Mouse (Mus musculus) heart, embryonic 13.5 days (tissue): ENCODE results near the gene Akap7. TPM values are rescaled to one million over a fixed set of nuclear protein-coding genes. Genes with fewer than 3 reads are reported as not detected.

ENCODE experiments used
- ATAC-seq: fragments of 200-750 bp; cut with Nextera tagmentation; 2 replicates; pipeline ENCODE4 v1.8.0; 2017; ENCODE audit warnings: moderate TSS enrichment; ENCODE audit not compliant: insufficient number of reproducible peaks, low FRiP score, low TSS enrichment; ENCODE audit errors: extremely low read depth
- H3K27ac ChIP-seq: fragments of 300-500 bp; sonication (generic); replicated peaks from 2 replicates; pipeline ENCODE4 v1.5.1; 2015; ENCODE audit warnings: moderate library complexity, mild to moderate bottlenecking, inconsistent platforms
- H3K27me3 ChIP-seq: fragments of 300-500 bp; sonication (generic); replicated peaks from 2 replicates; pipeline ENCODE4 v1.6.1; 2015; ENCODE audit warnings: mild to moderate bottlenecking, inconsistent platforms
- H3K36me3 ChIP-seq: fragments of 300-500 bp; sonication (generic); 2 replicates; pipeline ENCODE4 v1.6.1; 2015; ENCODE audit warnings: mild to moderate bottlenecking, inconsistent platforms
- H3K4me1 ChIP-seq: fragments of 300-500 bp; sonication (generic); 2 replicates; pipeline ENCODE4 v1.6.1; 2015; ENCODE audit warnings: inconsistent platforms
- H3K4me2 ChIP-seq: fragments of 300-500 bp; sonication (generic); 2 replicates; pipeline ENCODE4 v1.6.1; 2015; ENCODE audit warnings: inconsistent platforms, mild to moderate bottlenecking, moderate library complexity
- H3K4me3 ChIP-seq: fragments of 300-500 bp; sonication (generic); 2 replicates; pipeline ENCODE4 v1.5.1; 2015; ENCODE audit warnings: moderate library complexity, mild to moderate bottlenecking, inconsistent platforms
- H3K9ac ChIP-seq: fragments of 300-500 bp; sonication (generic); 2 replicates; pipeline ENCODE4 v1.6.1; 2015; ENCODE audit warnings: inconsistent platforms, mild to moderate bottlenecking, moderate library complexity
- H3K9me3 ChIP-seq: fragments of 300-500 bp; sonication (generic); 2 replicates; pipeline ENCODE4 v1.6.1; 2016; ENCODE audit warnings: inconsistent platforms
- WGBS: fragments of 180-500 bp; shearing (Covaris S2); methylation state at CpG from one replicate; pipeline ENCODE4 v1.1.7; 2015; ENCODE audit warnings: mixed read lengths; 5-methylcytosine and 5-hydroxymethylcytosine counted together
- polyA plus RNA-seq: library from polyadenylated mRNA; unstranded; fragments of >200 nt; fragmentation: Nextera tagmentation; extraction: Ambion mirVana; gene quantifications from 2 replicates; pipeline ENCODE4 v1.2.1, GENCODE M21; 2015

Gene Akap7
- polyA plus RNA-seq: 23.6 and 26.2 TPM in 2 replicates

DNA sequence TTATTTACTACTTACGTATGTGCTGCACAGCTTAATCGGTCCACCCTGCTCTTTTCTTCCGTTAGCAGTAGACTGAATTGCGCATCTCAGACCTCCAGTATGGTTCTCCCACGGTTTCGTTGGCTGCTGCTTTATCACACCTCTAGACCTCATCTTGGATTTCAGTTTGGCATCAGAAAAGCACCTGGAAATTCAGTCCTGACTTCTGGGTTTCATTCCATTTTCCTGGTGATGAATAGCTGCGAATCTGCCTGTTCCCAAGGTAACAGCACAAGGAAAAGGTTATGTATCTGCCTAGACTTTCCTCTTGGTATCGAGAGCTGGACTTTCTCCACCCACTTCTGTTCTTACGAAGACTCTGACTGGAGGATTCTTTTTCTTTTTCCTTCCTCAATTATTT is at the start of gene Akap7:
Gene Akap7, minus strand, starts transcription at position 101 of the 400 bp plus-strand sequence.
- Histone ChIP-seq H3K4me3 (no peak within 1 kb of the TSS), H3K9me3 (no peaks in the 10 kb centered on the region), H3K27me3 (no peaks in the 10 kb centered on the region), H3K4me1 (peaks cover 8% of the 10 kb centered on the region), H3K27ac (no peak within 1 kb of the TSS), H3K9ac (no peak within 1 kb of the TSS), H3K4me2 (no peak within 1 kb of the TSS), H3K36me3 (no peaks in the 10 kb centered on the region)
- ATAC-seq: no peak
- 84% methylated on average over 9 of the region's 9 CpGs for WGBS

DNA sequence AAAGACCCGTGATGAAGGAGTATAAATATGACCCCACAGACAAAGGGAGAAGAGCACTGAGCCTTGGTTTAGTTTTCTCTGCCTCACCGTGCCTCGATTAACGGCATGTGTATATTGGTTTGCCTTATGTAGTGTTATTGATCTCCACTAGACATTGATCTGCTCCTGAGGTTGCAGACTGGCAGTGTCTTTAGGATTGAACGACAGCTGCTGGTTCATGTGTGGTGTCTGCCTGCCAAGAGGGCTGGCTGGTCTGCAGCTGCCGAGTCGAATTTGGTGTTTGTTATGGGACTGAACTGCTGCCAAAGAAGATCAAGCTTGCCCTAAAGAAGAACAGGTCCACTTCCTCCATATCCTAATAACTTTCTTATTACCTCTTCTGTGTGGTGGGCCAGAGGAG is 46.7 kb upstream of the Akap7 start:
- no peak for ATAC-seq
- Histone ChIP-seq H3K27me3 (no peaks in the 10 kb centered on the region), H3K9me3 (no peaks in the 10 kb centered on the region), H3K4me2 (no peak overlapping the region), H3K4me3 (no peak overlapping the region), H3K4me1 (peaks cover 6% of the 10 kb centered on the region; the same call in 1 of the 2 replicates), H3K36me3 (no peaks in the 10 kb centered on the region), H3K9ac (no peak overlapping the region), H3K27ac (no peak overlapping the region)
- WGBS: 91% methylated on average over 7 of the region's 7 CpGs

- ATAC-seq: no peak
- WGBS: 90% methylated on average over 3 of the region's 3 CpGs
- Histone ChIP-seq H3K36me3 (no peaks in the 10 kb centered on the region), H3K4me3 (no peak overlapping the region), H3K4me2 (no peak overlapping the region), H3K9ac (no peak overlapping the region), H3K27ac (no peak overlapping the region), H3K4me1 (peaks cover 3% of the 10 kb centered on the region; the same call in 1 of the 2 replicates), H3K27me3 (no peaks in the 10 kb centered on the region), H3K9me3 (no peaks in the 10 kb centered on the region)
Measured at GRCm38 (mm10) chr10:25353941-25354340, 46.3 kb upstream of the Akap7 start.

GRCm38 (mm10) chr10:25342801-25343200 is 35.1 kb upstream of the Akap7 start:
- H3K9me3 ChIP-seq: peaks cover 3% of the 10 kb centered on the region; the same call in 1 of the 2 replicates
- H3K9ac ChIP-seq: no peak overlapping the region
- no peak for ATAC-seq
- H3K27me3 ChIP-seq: no peaks in the 10 kb centered on the region
- no peak overlapping the region for H3K4me3 ChIP-seq
- H3K36me3 ChIP-seq: no peaks in the 10 kb centered on the region
- H3K27ac ChIP-seq: no peak overlapping the region
- no peaks in the 10 kb centered on the region for H3K4me1 ChIP-seq
- no peak overlapping the region for H3K4me2 ChIP-seq

- Histone ChIP-seq H3K36me3 (no peaks in the 10 kb centered on the region), H3K27ac (no peak overlapping the region), H3K4me3 (no peak overlapping the region), H3K27me3 (no peaks in the 10 kb centered on the region), H3K9me3 (peaks cover 3% of the 10 kb centered on the region; the same call in 1 of the 2 replicates), H3K9ac (no peak overlapping the region), H3K4me2 (no peak overlapping the region), H3K4me1 (no peaks in the 10 kb centered on the region)
- ATAC-seq: no peak
- WGBS: 86% methylated on average over 5 of the region's 5 CpGs
Measured at GRCm38 (mm10) chr10:25340675-25341074, 33.0 kb upstream of the Akap7 start.

DNA sequence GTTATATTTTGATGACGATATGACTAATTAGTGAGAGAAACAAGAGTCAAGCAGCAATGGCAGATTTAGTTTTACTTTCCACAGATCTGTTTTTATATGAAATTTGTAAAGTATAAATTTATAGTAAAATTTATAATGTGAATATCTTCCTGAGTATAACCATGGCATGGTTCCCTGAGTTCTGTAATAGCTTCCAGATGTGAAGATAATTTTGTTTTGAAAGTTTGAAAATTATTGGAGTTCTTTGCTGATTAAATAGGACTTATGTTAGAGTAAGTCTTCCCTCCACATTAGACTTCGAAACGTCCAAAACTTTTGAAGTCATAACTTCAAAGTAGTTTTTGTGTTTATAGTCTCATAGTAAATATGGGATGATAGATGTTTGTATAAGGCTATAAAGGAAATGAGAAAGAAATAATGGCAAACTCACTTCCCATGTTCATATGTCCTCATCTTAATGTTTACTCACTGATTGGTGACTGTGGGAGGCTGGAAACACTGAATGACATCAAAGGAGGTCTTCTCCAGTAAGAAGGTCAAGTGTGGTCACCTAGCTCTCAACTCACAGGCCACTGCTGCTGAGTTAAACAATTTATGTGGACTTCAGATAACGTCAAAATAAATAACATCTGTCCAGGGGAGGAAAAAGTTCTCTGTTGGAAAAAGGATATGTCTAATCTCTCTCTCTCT is 25.9 kb upstream of the Akap7 start:
- Histone ChIP-seq H3K4me2 (no peak overlapping the region), H3K4me1 (peaks cover 7% of the 10 kb centered on the region; the same call in 1 of the 2 replicates), H3K9me3 (no peaks in the 10 kb centered on the region), H3K27ac (no peak overlapping the region), H3K27me3 (no peaks in the 10 kb centered on the region), H3K9ac (no peak overlapping the region), H3K36me3 (no peaks in the 10 kb centered on the region), H3K4me3 (no peak overlapping the region)
- WGBS: 75% methylated on average over 4 of the region's 4 CpGs
- ATAC-seq: no peak

DNA sequence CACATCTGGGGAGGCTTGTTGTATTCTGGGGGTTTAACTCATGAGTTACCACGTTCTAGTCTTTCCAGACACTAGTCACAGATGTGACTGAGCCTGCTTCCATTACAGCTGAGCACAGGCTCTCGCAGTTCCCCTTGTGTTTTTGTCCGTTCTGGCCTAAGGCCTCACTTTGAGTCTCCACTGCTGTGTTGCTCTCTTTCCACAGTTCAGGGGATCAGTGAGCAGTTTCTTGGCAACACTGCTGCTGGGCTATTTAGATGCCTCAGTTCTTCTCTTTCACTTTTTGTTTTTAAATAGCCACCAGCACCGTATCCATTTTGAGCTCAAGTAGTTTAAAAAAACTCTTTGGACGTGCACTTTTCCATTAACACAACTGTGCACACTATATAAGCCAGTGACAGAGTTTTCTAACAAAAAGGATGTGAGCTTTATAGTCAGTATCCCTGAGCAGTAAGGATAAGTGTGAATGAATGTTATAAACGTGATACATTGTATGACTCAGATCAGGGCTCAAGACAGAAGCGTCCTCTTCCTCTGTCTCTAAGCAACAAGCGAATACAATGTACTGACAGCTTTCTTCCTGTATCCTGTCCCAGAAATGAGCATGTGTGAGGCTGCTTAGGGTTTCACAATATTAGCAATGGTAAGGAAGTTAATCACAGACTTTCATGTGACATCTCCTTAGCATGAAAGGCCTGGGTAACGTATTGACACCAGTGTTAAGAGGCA is 23.8 kb upstream of the Akap7 start:
- Histone ChIP-seq H3K9me3 (no peaks in the 10 kb centered on the region), H3K9ac (no peak overlapping the region), H3K27ac (0 out of 2 replicates have a peak overlapping the region, but pooled peaks have one; percentile 45), H3K4me2 (no peak overlapping the region), H3K36me3 (no peaks in the 10 kb centered on the region), H3K4me3 (no peak overlapping the region), H3K27me3 (no peaks in the 10 kb centered on the region), H3K4me1 (peaks cover 7% of the 10 kb centered on the region; the same call in 1 of the 2 replicates)
- ATAC-seq: no peak
- WGBS: 57% methylated on average over 9 of the region's 9 CpGs

DNA sequence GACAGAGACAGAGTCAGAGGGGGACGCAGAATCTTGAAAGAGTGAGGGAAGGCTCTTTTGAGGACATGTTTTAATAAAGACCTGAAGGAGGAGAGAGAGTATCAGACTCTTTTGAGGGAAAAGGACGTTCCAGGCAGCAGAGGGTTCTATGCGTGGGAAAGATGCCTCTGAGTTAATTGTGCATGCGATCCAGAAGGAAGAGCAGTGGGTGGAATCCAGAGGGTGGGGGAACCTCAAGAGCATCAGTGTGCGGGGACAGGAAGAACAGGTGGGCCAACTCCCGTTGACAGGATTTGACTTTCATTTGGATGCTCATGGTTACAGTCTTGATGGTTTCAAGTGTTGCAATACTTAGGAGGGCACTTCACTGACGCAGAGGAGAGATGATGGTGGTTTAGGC is 22.4 kb upstream of the Akap7 start:
- H3K27ac ChIP-seq: no peak overlapping the region
- H3K9me3 ChIP-seq: no peaks in the 10 kb centered on the region
- H3K4me2 ChIP-seq: no peak overlapping the region
- no peak for ATAC-seq
- no peak overlapping the region for H3K4me3 ChIP-seq
- H3K36me3 ChIP-seq: no peaks in the 10 kb centered on the region
- no peak overlapping the region for H3K9ac ChIP-seq
- WGBS: 81% methylated on average over 7 of the region's 7 CpGs
- no peaks in the 10 kb centered on the region for H3K27me3 ChIP-seq
- peaks cover 7% of the 10 kb centered on the region; the same call in 1 of the 2 replicates for H3K4me1 ChIP-seq

- WGBS: 79% methylated on average over 6 of the region's 6 CpGs
- Histone ChIP-seq H3K4me1 (peaks cover 7% of the 10 kb centered on the region; the same call in 1 of the 2 replicates), H3K27ac (no peak overlapping the region), H3K9me3 (no peaks in the 10 kb centered on the region), H3K9ac (no peak overlapping the region), H3K4me3 (no peak overlapping the region), H3K4me2 (no peak overlapping the region), H3K27me3 (no peaks in the 10 kb centered on the region), H3K36me3 (no peaks in the 10 kb centered on the region)
- ATAC-seq: no peak
Measured at GRCm38 (mm10) chr10:25327511-25327910, 19.8 kb upstream of the Akap7 start.

DNA sequence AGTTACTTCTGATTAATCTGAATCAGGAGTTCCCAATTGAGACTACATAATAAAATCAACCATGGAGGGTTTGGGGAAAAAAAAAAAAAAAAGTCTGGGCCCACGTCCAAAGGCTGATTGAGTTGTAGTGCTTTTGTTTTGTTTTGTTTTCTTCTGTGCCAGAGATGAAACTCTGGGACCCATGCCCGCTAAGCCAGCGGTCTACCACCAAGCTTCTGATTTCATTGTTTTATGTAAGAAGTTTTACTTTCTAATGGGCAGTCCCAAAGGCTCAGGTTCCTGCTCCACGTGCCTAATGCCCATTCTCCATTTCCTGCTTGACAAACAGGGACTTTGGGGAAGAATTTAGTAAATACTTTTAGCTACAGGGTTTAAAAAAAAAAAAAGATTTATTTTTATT is 18.0 kb upstream of the Akap7 start:
- Histone ChIP-seq H3K4me1 (no peaks in the 10 kb centered on the region), H3K27ac (no peak overlapping the region), H3K27me3 (no peaks in the 10 kb centered on the region), H3K4me3 (no peak overlapping the region), H3K9ac (no peak overlapping the region), H3K9me3 (no peaks in the 10 kb centered on the region), H3K4me2 (no peak overlapping the region), H3K36me3 (no peaks in the 10 kb centered on the region)
- ATAC-seq: no peak
- 69% methylated on average over 4 of the region's 4 CpGs for WGBS

DNA sequence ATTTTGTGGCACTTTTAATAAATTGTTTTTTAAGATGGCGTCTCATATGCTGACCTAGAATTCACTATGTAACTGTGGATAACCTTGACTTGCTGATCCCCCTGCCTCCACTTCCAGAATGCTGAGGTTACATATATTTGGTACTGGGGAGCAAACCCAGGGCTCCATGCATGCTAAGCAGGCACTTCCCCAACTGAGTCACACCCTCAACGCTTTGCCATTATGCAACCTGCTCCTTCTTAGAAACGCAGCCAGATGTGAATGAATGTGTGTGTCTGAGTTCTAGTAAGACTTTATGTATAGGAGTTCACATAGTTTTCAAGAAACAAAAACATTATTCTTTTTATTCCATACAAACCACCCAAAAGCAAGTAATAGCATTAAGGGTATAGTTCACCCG is 13.5 kb upstream of the Akap7 start:
- no peak overlapping the region for H3K9ac ChIP-seq
- no peak overlapping the region for H3K4me3 ChIP-seq
- H3K4me1 ChIP-seq: peaks cover 21% of the 10 kb centered on the region
- H3K36me3 ChIP-seq: no peaks in the 10 kb centered on the region
- ATAC-seq: no peak
- no peaks in the 10 kb centered on the region for H3K27me3 ChIP-seq
- H3K27ac ChIP-seq: no peak overlapping the region
- no peaks in the 10 kb centered on the region for H3K9me3 ChIP-seq
- no peak overlapping the region for H3K4me2 ChIP-seq
- 77% methylated on average over 4 of the region's 4 CpGs for WGBS

GRCm38 (mm10) chr10:25319531-25319930 is 11.9 kb upstream of the Akap7 start:
- peaks cover 21% of the 10 kb centered on the region for H3K4me1 ChIP-seq
- no peak for ATAC-seq
- no peak overlapping the region for H3K4me2 ChIP-seq
- no peaks in the 10 kb centered on the region for H3K9me3 ChIP-seq
- H3K27me3 ChIP-seq: no peaks in the 10 kb centered on the region
- H3K27ac ChIP-seq: no peak overlapping the region
- no peaks in the 10 kb centered on the region for H3K36me3 ChIP-seq
- no peak overlapping the region for H3K9ac ChIP-seq
- no peak overlapping the region for H3K4me3 ChIP-seq
